Mouse (Mus musculus) left cerebral cortex, adult 11 months (tissue): ENCODE data around the gene Serping1.

Source experiments
- DNase-seq: peaks from one replicate; pipeline ENCODE4 v3.0.0; 2022; ENCODE audit warnings: low spot score

The Serping1 gene

GRCm38 (mm10) chr2:84779210-84779609 is 4.0 kb upstream of the Serping1 start:
- no peak for DNase-seq

GRCm38 (mm10) chr2:84777706-84778105 is 2.5 kb upstream of the Serping1 start:
- no peak for DNase-seq

- no peak for DNase-seq
Observed at GRCm38 (mm10) chr2:84775665-84776064, 421 bp upstream of the Serping1 start.

DNA sequence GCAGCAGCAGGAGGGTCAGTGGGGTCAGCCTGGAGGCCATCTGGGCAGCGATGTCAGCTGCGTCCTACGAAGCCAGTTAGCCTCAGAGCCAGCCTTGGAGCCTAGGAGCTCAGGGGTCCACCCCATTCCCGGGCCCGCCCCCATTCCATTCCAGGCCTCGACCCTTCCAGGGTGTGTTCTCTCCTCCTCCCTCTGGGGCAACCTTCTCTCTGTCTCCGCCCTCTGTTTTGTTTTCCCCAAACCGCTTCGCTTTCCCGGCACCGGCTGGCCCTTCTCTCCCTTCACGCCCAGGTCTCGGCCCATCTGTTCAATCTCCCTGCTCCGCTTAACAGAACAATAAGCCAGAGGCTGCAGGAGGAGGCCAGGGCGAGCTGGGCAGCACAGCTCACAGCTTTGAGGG is 493 bp downstream of the Serping1 start:
- DNase-seq, result no peak

GRCm38 (mm10) chr2:84773195-84773594 is 2.0 kb downstream of the Serping1 start:
- no peak for DNase-seq

DNA sequence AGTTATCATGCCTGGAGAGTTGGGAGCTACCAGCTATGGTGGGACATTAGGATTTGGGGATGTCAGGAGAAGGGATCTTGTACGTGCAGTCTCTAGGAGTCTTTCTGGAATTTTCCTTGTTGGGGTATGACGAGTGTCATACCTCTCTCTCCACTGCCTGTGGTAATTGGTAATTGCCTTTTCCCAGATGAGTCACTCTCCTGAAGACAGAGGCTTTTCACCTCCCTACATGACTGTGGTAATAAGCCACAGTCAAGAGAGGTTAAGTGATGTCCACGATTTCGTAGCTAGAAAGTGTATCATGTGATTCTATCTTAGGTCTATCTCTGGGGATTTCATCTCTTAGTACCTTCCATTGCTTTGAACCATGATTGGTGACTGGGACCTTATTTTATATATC is 2.8 kb downstream of the Serping1 start:
- no peak for DNase-seq

- no peak for DNase-seq
Observed at GRCm38 (mm10) chr2:84770501-84770900, 4.7 kb downstream of the Serping1 start.

DNA sequence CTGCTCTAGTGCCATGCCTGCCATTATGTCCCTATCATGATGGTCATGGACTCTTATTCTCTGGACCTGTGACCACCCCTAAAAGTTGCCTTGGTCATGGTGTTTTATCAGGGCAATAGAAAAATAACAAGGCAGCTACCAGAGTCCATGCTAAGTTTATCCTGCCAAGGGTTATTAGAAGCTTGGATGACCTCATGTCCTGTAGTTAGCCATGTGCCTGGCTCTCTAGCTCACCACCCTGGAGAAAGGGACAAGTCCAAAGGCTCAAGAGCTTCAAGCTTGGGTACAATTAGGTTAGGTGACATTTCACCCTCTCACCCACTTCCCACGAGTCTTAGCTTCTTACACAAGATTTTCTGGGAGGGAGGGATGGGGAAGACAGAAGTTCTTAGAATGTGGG is 12.4 kb downstream of the Serping1 start:
- no peak for DNase-seq

DNA sequence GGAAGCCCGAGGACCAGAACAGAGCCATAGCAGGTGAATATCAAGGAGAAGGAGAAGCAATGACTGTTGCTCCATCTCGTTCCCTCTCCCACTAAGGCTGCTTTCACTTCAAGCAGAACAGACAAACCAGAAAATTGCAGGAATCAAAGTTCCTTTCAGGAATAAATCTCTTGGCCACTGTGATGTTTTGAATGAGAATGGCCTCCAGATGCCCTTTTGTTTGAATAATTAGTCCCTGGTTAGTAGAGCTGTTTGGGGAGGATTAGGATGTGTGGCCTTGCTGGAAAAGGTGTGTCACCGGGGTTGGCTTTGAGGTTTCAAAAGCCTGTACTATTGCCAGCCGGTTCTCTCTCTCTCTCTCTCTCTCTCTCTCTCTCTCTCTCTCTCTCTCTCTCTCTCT is 12.9 kb downstream of the Serping1 start:
- no peak for DNase-seq

GRCm38 (mm10) chr2:84761840-84762239 is 13.4 kb downstream of the Serping1 start:
- no peak for DNase-seq

DNA sequence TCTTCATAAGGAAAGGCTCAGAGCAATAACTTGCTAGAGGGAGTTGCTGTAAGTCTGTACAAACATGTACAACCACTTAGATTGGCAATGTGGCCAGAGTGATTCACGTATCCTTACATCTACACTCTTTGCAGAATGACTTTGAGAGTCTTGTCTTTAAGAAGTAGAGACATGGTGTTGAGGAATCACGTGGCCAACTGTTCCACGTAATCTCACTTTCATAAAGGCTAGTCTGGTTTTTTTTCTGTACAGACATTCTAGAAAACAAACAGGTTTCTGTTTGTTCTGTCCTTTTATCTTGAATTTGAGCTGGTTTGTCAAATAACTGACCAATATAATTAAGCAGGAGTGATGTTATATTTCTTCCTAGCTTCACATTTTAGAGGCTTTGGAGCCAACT is 13.9 kb downstream of the Serping1 start:
- DNase-seq, result no peak

GRCm38 (mm10) chr2:84760777-84761176 is 14.5 kb downstream of the Serping1 start:
- DNase-seq, result no peak

DNA sequence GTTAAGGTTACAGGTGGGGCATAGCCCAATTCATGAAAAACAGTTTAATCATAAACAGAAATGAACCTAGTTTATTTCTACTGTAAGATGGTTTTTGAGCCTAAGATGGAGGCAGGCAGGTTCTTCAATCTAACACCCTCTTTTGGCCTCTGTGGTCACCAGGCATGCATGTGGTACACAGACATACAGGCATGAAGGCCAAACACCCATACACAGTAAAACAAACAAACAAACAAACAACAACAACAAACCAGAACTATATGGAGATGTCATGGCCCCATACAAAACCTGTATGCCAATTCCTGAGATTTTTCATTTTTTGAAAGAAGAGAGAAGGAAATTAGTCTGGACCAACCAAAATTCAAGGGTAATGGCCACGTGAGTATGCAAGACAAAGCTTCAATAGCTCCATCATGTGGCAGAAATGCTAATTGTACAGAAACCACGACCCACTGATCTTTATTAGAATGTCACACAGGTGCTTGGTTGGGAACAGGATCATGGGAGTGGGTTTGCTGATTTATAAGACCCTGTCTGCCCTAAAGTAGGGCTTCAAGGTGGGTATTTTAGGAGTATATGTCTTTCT is 16.6 kb downstream of the Serping1 start:
- DNase-seq, result peak; percentile 57

GRCm38 (mm10) chr2:84757026-84757682 is 18.1 kb downstream of the Serping1 start:
- no peak for DNase-seq

DNA sequence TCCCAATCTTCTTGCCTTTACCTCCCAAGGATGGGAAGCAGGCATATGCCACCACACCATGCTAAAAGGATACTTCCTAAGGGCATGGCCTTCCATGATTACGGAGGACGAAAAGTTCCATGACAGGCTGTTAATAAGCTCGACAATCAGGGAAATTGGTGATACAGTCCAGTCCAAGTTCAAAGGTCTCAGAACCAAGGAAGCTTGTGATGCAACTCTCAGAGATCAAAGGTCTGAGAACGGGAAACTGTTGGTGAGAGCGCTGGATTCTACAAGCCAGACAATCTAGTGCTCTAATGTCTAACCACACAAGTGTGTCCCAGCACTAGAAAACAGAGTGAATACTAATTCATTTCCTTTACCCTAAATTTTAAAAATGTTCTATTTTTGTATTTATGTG is 19.0 kb downstream of the Serping1 start:
- no peak for DNase-seq

DNA sequence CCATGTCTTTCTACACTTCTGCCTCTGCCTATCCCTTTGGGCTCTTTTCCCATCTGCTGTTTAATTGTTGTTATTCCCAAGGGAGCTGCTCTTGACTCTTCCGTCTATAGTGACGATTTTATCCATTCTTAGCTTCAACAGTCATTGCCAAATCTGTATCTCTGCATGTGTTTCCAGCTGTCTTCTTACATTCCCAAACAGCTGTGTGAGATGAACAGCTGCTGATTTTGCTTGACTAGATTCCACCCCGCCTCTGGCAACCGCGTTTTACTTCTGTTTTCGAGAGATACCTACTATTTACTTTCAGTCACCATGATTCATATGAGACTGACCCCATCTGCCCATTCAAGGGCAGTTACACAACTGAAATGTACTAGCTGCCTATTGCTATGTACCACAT is 25.1 kb downstream of the Serping1 start:
- DNase-seq, result no peak

- no peak for DNase-seq
Observed at GRCm38 (mm10) chr2:84744126-84744525, 31.1 kb downstream of the Serping1 start.

- peak; percentile 51 for DNase-seq
Observed at GRCm38 (mm10) chr2:84743561-84743960, 31.7 kb downstream of the Serping1 start, which contains the start of gene Gm19426. Gene Gm19426 (minus strand): TSS chr2:84743655.

DNA sequence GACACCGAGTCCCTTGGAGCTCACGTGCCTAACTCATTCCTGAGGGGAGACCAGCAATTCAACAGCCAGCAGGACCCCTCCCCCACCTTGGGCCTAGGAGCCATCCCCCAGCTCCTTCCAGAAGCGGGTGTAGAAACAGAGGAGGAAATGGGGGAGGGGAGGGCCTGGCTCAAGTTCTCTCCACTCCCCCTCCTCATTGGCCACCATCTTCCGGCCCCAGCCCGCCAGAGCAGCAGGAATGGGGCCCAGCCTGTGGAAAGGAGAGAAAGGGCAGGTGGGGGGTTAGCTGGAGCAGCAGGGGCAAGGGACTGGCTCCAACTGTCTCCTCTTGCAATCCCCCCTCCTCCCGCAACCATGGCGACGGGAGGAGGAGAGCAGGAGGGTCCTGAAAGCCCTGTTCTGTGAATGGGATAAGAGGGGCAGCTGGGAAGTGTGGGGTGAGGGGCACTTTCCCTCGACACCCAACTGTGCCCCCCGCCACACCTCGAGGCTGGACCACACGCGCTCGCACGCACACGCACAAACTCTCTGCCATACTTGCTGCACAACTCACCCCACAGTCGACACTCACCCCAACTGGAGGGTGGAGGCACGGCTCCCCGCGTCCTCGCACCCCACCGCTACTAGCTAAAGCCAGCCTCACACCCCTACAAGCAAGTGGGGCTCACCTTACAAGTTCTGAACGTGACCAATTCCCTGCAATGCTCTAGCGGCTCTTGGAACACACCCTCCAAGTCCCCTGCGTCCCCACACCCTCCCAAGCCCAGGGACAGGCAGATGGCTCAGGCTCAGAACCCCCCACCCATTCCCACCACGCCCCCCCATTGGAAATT is 32.6 kb downstream of the Serping1 start:
- no peak for DNase-seq

GRCm38 (mm10) chr2:84741841-84742450 is 33.3 kb downstream of the Serping1 start:
- no peak for DNase-seq

DNA sequence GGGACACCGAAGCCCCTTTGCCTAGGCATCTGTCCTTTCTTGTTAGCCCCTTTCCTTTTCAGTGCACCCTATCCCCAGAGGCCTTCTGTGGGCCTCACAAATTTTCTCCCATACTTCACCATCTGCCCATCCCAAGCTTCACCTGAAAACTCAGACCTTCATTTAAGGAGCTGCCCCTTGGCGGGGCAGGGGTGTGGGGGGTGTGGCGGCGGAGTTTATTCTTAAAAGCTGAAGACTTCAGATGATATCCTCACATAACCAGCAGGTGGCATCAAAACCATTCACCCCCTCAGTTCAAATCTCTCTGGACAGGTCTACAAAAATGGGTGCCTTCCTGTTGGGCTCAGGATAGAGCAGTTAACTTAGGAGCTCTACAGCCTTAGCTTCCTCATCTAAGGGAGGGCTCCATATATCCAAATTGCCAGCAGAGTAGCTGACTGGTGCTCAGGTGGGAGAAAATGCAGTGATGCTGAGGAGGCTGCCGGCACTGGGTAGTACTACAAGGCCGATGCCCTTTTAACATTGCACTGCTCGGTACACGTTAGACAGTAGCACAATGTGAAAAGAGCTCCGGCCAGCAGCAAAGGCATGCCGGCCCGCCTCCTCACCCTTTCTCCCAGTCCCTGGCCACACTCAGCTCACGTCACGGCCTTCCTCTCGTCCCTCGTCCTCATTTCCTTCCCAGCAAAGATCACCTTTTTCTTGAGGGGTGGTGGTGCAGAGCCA is 34.5 kb downstream of the Serping1 start:
- DNase-seq, result no peak
